Mouse (Mus musculus) liver, embryonic 16.5 days (tissue): ENCODE measurements around the gene Rasal2. TPM values are rescaled to one million over a fixed set of nuclear protein-coding genes. Genes with fewer than 3 reads are reported as not detected.
A peak's percentile ranks its signal among the peaks of the same experiment; 100 is the strongest.

Experiments used
- ATAC-seq: fragments of 200-750 bp; cut with Nextera tagmentation; 2 replicates; pipeline ENCODE4 v1.8.0; 2017; ENCODE audit warnings: low read depth, mild to moderate bottlenecking, moderate number of reproducible peaks, moderate library complexity
- H3K27ac ChIP-seq: fragments of 300-500 bp; sonication (generic); 2 replicates; pipeline ENCODE4 v1.5.1; 2014; ENCODE audit warnings: mild to moderate bottlenecking, low read length
- H3K27me3 ChIP-seq: fragments of 300-500 bp; sonication (generic); 2 replicates; pipeline ENCODE4 v1.6.1; 2014; ENCODE audit warnings: low read depth, low read length, mixed read lengths; ENCODE audit not compliant: control insufficient read depth, insufficient read depth
- H3K36me3 ChIP-seq: fragments of 300-500 bp; sonication (generic); 2 replicates; pipeline ENCODE4 v1.6.1; 2014; ENCODE audit warnings: mild to moderate bottlenecking; ENCODE audit not compliant: control insufficient read depth, insufficient read depth
- H3K4me1 ChIP-seq: fragments of 300-500 bp; sonication (generic); 2 replicates; pipeline ENCODE4 v1.6.1; 2014; ENCODE audit warnings: low read depth, low read length, mixed read lengths; ENCODE audit not compliant: control insufficient read depth
- H3K4me2 ChIP-seq: fragments of 300-500 bp; sonication (generic); 2 replicates; pipeline ENCODE4 v1.6.1; 2014; ENCODE audit warnings: low read depth, low read length, mixed read lengths
- H3K4me3 ChIP-seq: fragments of 300-500 bp; sonication (generic); 2 replicates; pipeline ENCODE4 v1.5.1; 2014; ENCODE audit warnings: low read depth, mild to moderate bottlenecking, low read length
- H3K9ac ChIP-seq: fragments of 300-500 bp; sonication (generic); 2 replicates; pipeline ENCODE4 v1.6.1; 2014; ENCODE audit warnings: low read depth, low read length
- H3K9me3 ChIP-seq: fragments of 300-500 bp; sonication (generic); replicated peaks from 2 replicates; pipeline ENCODE4 v1.6.1; 2016; ENCODE audit warnings: low read length; ENCODE audit not compliant: control insufficient read depth
- WGBS: fragments of 180-500 bp; shearing (Covaris S2); extraction: QIAGEN DNeasy Blood & Tissue Kit; methylation state at CpG from one replicate; pipeline ENCODE4 v1.1.7; 2014; ENCODE audit not compliant: insufficient replicate concordance; 5-methylcytosine and 5-hydroxymethylcytosine counted together
- polyA plus RNA-seq: library from polyadenylated mRNA; unstranded; fragments of >200 nt; fragmentation: Nextera tagmentation; extraction: Ambion mirVana; gene quantifications from 2 replicates; pipeline ENCODE4 v1.2.1, GENCODE M21; 2015

The Rasal2 gene
- 0.83 and 1.4 TPM in 2 replicates for polyA plus RNA-seq

- peak; percentile 91 for ATAC-seq
- peak within 1 kb of the TSS; percentile 74 for H3K4me3 ChIP-seq
- peaks cover 7% of the 10 kb centered on the region for H3K27me3 ChIP-seq
- H3K36me3 ChIP-seq = no peaks in the 10 kb centered on the region
- peak within 1 kb of the TSS; percentile 69 for H3K9ac ChIP-seq
- no peaks in the 10 kb centered on the region; the same call in 1 of the 2 replicates for H3K4me1 ChIP-seq
- WGBS = under 1% methylated on average over 62 of the region's 62 CpGs
- peak within 1 kb of the TSS; percentile 93 for H3K4me2 ChIP-seq
- H3K9me3 ChIP-seq = no peaks in the 10 kb centered on the region
- H3K27ac ChIP-seq = no peak within 1 kb of the TSS; the same call in 1 of the 2 replicates
These were observed at the start of gene Rasal2 for GRCm38 (mm10) chr1:157412454-157413369. Gene Rasal2, minus strand, starts transcription at chr1:157412595.

GRCm38 (mm10) chr1:157461276-157461675 is 48.9 kb upstream of the Rasal2 start:
- H3K36me3 ChIP-seq = no peaks in the 10 kb centered on the region
- WGBS = 79% methylated on average over 5 of the region's 5 CpGs
- no peak overlapping the region for H3K4me3 ChIP-seq
- no peak for ATAC-seq
- no peak overlapping the region for H3K9ac ChIP-seq
- no peaks in the 10 kb centered on the region for H3K9me3 ChIP-seq
- no peaks in the 10 kb centered on the region; the same call in none of the 2 replicates for H3K4me1 ChIP-seq
- H3K27ac ChIP-seq = no peak overlapping the region
- no peaks in the 10 kb centered on the region for H3K27me3 ChIP-seq
- no peak overlapping the region for H3K4me2 ChIP-seq

DNA sequence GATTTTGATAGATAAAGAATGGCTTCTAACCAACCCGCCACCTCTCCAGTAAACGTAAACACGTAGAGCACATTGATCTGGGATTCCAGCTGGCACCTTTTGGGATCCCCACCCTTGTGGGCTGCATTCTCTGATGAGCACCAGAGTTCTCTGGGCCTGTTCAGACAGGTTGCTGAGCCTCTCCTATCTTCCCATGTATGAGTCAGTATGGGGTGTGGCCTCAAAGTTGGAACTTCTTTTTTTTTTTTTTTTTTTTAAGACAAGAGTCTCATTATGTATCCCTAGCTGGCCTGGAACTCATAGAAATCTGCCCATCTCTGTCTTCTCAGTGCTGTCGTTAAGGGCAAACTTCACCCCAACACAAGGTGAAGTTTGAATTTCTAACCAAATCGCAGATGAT is 47.5 kb upstream of the Rasal2 start:
- Histone ChIP-seq H3K9ac (no peak overlapping the region), H3K4me3 (no peak overlapping the region), H3K9me3 (no peaks in the 10 kb centered on the region), H3K4me1 (no peaks in the 10 kb centered on the region; the same call in none of the 2 replicates), H3K4me2 (no peak overlapping the region), H3K27me3 (no peaks in the 10 kb centered on the region), H3K27ac (no peak overlapping the region), H3K36me3 (no peaks in the 10 kb centered on the region)
- no peak for ATAC-seq
- WGBS = 70% methylated on average over 5 of the region's 5 CpGs

- ATAC-seq = peak; percentile 92
- Histone ChIP-seq H3K27ac (no peak within 1 kb of the TSS), H3K4me1 (no peaks in the 10 kb centered on the region; the same call in none of the 2 replicates), H3K4me3 (peak within 1 kb of the TSS; percentile 49), H3K4me2 (peak within 1 kb of the TSS; percentile 67), H3K27me3 (no peaks in the 10 kb centered on the region), H3K9me3 (no peaks in the 10 kb centered on the region), H3K9ac (peak within 1 kb of the TSS; percentile 30; the same call in 1 of the 2 replicates), H3K36me3 (no peaks in the 10 kb centered on the region)
- WGBS = 13% methylated on average over 26 of the region's 29 CpGs
These were observed 46.2 kb upstream of the Rasal2 start, which contains the start of gene Cryzl2 for GRCm38 (mm10) chr1:157458421-157459208. Gene Cryzl2, plus strand, starts transcription at chr1:157458577.

DNA sequence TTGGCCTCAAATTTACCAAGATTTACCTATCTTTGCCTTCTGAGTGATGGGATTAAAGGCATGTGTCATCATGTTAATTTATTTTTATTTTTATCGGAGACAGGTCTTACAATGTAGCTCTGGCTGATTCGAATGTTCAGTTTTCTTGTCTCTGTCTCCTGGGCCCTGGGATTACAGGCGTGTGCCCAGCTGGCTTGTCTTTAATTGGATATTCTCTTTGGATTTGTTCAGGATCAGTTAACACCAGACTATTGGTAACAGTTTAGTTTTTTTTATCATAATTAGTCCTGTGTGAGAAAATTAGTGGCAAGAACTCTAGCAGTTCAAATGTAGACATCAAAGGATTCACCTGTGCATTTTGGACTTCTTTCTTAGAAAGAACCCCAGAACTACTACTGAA is 45.4 kb upstream of the Rasal2 start:
- ATAC-seq = no peak
- Histone ChIP-seq H3K4me1 (no peaks in the 10 kb centered on the region; the same call in none of the 2 replicates), H3K4me2 (no peak overlapping the region), H3K27ac (no peak overlapping the region), H3K4me3 (no peak overlapping the region), H3K36me3 (no peaks in the 10 kb centered on the region), H3K27me3 (no peaks in the 10 kb centered on the region), H3K9me3 (no peaks in the 10 kb centered on the region), H3K9ac (no peak overlapping the region)
- WGBS = 69% methylated on average over 3 of the region's 3 CpGs

- no peak overlapping the region for H3K27ac ChIP-seq
- no peaks in the 10 kb centered on the region for H3K36me3 ChIP-seq
- H3K27me3 ChIP-seq = no peaks in the 10 kb centered on the region; the same call in 1 of the 2 replicates
- no peak for ATAC-seq
- H3K9me3 ChIP-seq = no peaks in the 10 kb centered on the region
- peaks cover under 1% of the 10 kb centered on the region for H3K4me1 ChIP-seq
- H3K4me2 ChIP-seq = no peak overlapping the region
- no peak overlapping the region for H3K4me3 ChIP-seq
- 65% methylated on average over 6 of the region's 6 CpGs for WGBS
- no peak overlapping the region for H3K9ac ChIP-seq
These were observed 42.5 kb upstream of the Rasal2 start for GRCm38 (mm10) chr1:157454876-157455275.

GRCm38 (mm10) chr1:157452759-157453549 is 40.6 kb upstream of the Rasal2 start:
- no peak overlapping the region for H3K4me2 ChIP-seq
- WGBS = 72% methylated on average over 5 of the region's 5 CpGs
- H3K9ac ChIP-seq = no peak overlapping the region
- no peaks in the 10 kb centered on the region for H3K36me3 ChIP-seq
- no peaks in the 10 kb centered on the region; the same call in 1 of the 2 replicates for H3K27me3 ChIP-seq
- H3K4me3 ChIP-seq = no peak overlapping the region
- no peak overlapping the region for H3K27ac ChIP-seq
- no peak for ATAC-seq
- no peaks in the 10 kb centered on the region for H3K9me3 ChIP-seq
- H3K4me1 ChIP-seq = peaks cover 6% of the 10 kb centered on the region

GRCm38 (mm10) chr1:157452284-157452683 is 39.9 kb upstream of the Rasal2 start:
- Histone ChIP-seq H3K9me3 (no peaks in the 10 kb centered on the region), H3K4me2 (no peak overlapping the region), H3K36me3 (no peaks in the 10 kb centered on the region), H3K4me3 (no peak overlapping the region), H3K27ac (no peak overlapping the region), H3K4me1 (peaks cover 6% of the 10 kb centered on the region), H3K27me3 (no peaks in the 10 kb centered on the region; the same call in 1 of the 2 replicates), H3K9ac (no peak overlapping the region)
- no peak for ATAC-seq
- WGBS = 75% methylated on average over 3 of the region's 3 CpGs
